Mouse (Mus musculus) limb, embryonic 14.5 days (tissue): ENCODE measurements at regions not wholly inside any gene's neighbourhood (a gene's known extent, or its start where the extent isn't known, plus 50 kb on each side); places are given as distances from the start of the nearest gene placed in this dataset.
A peak's percentile ranks its signal among the peaks of the same experiment; 100 is the strongest.
"Not testable (repeated sequence)": the region's sequence is repeated elsewhere in the genome, so short reads cannot be mapped to it uniquely, and the experiment has no call there.

ENCODE experiments used
- ATAC-seq: fragments of 200-750 bp; cut with Nextera tagmentation; 2 replicates; pipeline ENCODE4 v1.8.0; 2017; ENCODE audit warnings: low read depth, moderate number of reproducible peaks, moderate TSS enrichment; ENCODE audit not compliant: low FRiP score
- DNase-seq: peaks from one replicate; pipeline ENCODE4 v3.0.0-alpha.2; 2015; ENCODE audit warnings: low spot score
- H3K27ac ChIP-seq: fragments of 300-500 bp; sonication (generic); replicated peaks from 2 replicates; pipeline ENCODE4 v1.5.1; 2014; ENCODE audit warnings: low read depth, mild to moderate bottlenecking, low read length, moderate library complexity, mixed read lengths
- H3K27me3 ChIP-seq: fragments of 300-500 bp; sonication (generic); 2 replicates; pipeline ENCODE4 v1.6.1; 2014; ENCODE audit warnings: low read length, mixed read lengths; ENCODE audit not compliant: control insufficient read depth, insufficient read depth
- H3K36me3 ChIP-seq: fragments of 300-500 bp; sonication (generic); 2 replicates; pipeline ENCODE4 v1.6.1; 2014; ENCODE audit warnings: mild to moderate bottlenecking, low read length, moderate library complexity, mixed read lengths; ENCODE audit not compliant: control insufficient read depth, insufficient read depth
- H3K4me1 ChIP-seq: fragments of 300-500 bp; sonication (generic); 2 replicates; pipeline ENCODE4 v1.6.1; 2014; ENCODE audit warnings: antibody characterized with exemption, low read length, mixed read lengths; ENCODE audit not compliant: control insufficient read depth, insufficient read depth
- H3K4me2 ChIP-seq: fragments of 300-500 bp; sonication (generic); replicated peaks from 2 replicates; pipeline ENCODE4 v1.6.1; 2014; ENCODE audit warnings: low read depth, mild to moderate bottlenecking, low read length, moderate library complexity; ENCODE audit not compliant: severe bottlenecking
- H3K4me3 ChIP-seq: fragments of 300-500 bp; sonication (generic); replicated peaks from 2 replicates; pipeline ENCODE4 v1.5.1; 2014; ENCODE audit warnings: low read length
- H3K9ac ChIP-seq: fragments of 300-500 bp; sonication (generic); 2 replicates; pipeline ENCODE4 v1.6.1; 2014; ENCODE audit warnings: mild to moderate bottlenecking, low read depth, low read length, moderate library complexity; ENCODE audit not compliant: severe bottlenecking
- H3K9me3 ChIP-seq: fragments of 300-500 bp; sonication (generic); 2 replicates; pipeline ENCODE4 v1.6.1; 2016; ENCODE audit warnings: low read length; ENCODE audit not compliant: control insufficient read depth
- POLR2A ChIP-seq: fragments of 200-500 bp; IDR thresholded peaks from 2 replicates; pipeline ENCODE4 v1.8.0; 2012; ENCODE audit warnings: inconsistent platforms, mild to moderate bottlenecking, moderate library complexity, borderline replicate concordance; ENCODE audit not compliant: insufficient read depth, insufficient read length; ENCODE audit errors: extremely low read depth
- WGBS: fragments of 180-500 bp; shearing (Covaris S2); extraction: QIAGEN DNeasy Blood & Tissue Kit; methylation state at CpG from one replicate; pipeline ENCODE4 v1.1.7; 2014; 5-methylcytosine and 5-hydroxymethylcytosine counted together

- H3K9ac ChIP-seq, result no peak overlapping the region
- H3K27me3 ChIP-seq, result no peaks in the 10 kb centered on the region
- 31% methylated on average over 1 of the region's 1 CpGs for WGBS
- H3K36me3 ChIP-seq, result no peaks in the 10 kb centered on the region
- H3K27ac ChIP-seq, result no peak overlapping the region
- DNase-seq, result peak; percentile 7
- no peaks in the 10 kb centered on the region for H3K9me3 ChIP-seq
- H3K4me2 ChIP-seq, result no peak overlapping the region
- ATAC-seq, result no peak
- H3K4me3 ChIP-seq, result no peak overlapping the region
- no peak for TF ChIP-seq POLR2A
- H3K4me1 ChIP-seq, result 0 out of 2 replicates have a peak, but pooled peaks cover 4% of the 10 kb centered on the region
Observed at GRCm38 (mm10) chr8:28400141-28400540, 952.7 kb downstream of the Poteg start.

- Histone ChIP-seq H3K4me2 (no peak overlapping the region), H3K9ac (no peak overlapping the region), H3K4me3 (no peak overlapping the region), H3K27me3 (no peaks in the 10 kb centered on the region), H3K36me3 (no peaks in the 10 kb centered on the region), H3K27ac (no peak overlapping the region), H3K4me1 (no peaks in the 10 kb centered on the region), H3K9me3 (no peaks in the 10 kb centered on the region)
- no peak for TF ChIP-seq POLR2A
- ATAC-seq, result no peak; the same call in 1 of the 2 replicates
- whole genome bisulfite sequencing, result 69% methylated on average over 7 of the region's 7 CpGs
- DNase-seq, result no peak
Observed at GRCm38 (mm10) chr8:28427544-28428135, 980.2 kb downstream of the Poteg start.

GRCm38 (mm10) chr8:28473190-28473589 lies 1025.7 kb downstream of the Poteg start:
- no peaks in the 10 kb centered on the region for H3K4me1 ChIP-seq
- H3K9ac ChIP-seq, result no peak overlapping the region
- no peaks in the 10 kb centered on the region for H3K36me3 ChIP-seq
- H3K27me3 ChIP-seq, result no peaks in the 10 kb centered on the region
- 91% methylated on average over 2 of the region's 2 CpGs for WGBS
- ATAC-seq, result no peak
- TF ChIP-seq POLR2A, result no peak
- H3K27ac ChIP-seq, result no peak overlapping the region
- H3K4me3 ChIP-seq, result no peak overlapping the region
- no peak for DNase-seq
- no peak overlapping the region for H3K4me2 ChIP-seq
- no peaks in the 10 kb centered on the region for H3K9me3 ChIP-seq

- Histone ChIP-seq H3K4me2 (no peak overlapping the region), H3K36me3 (no peaks in the 10 kb centered on the region), H3K4me1 (no peaks in the 10 kb centered on the region), H3K27me3 (no peaks in the 10 kb centered on the region), H3K4me3 (no peak overlapping the region), H3K27ac (no peak overlapping the region), H3K9me3 (no peaks in the 10 kb centered on the region), H3K9ac (no peak overlapping the region)
- DNase-seq (peak; percentile 11), ATAC-seq (no peak)
- TF ChIP-seq POLR2A, result no peak
- WGBS, result 56% methylated on average over 3 of the region's 3 CpGs
Observed at GRCm38 (mm10) chr8:28487913-28488312, 1040.4 kb downstream of the Poteg start.

- Histone ChIP-seq H3K4me3 (no peak overlapping the region), H3K27ac (no peak overlapping the region), H3K36me3 (no peaks in the 10 kb centered on the region), H3K4me1 (no peaks in the 10 kb centered on the region), H3K4me2 (no peak overlapping the region), H3K9me3 (no peaks in the 10 kb centered on the region), H3K9ac (no peak overlapping the region), H3K27me3 (no peaks in the 10 kb centered on the region)
- DNase-seq (no peak), ATAC-seq (no peak)
- 77% methylated on average over 5 of the region's 5 CpGs for WGBS
- TF ChIP-seq POLR2A, result no peak
Observed at GRCm38 (mm10) chr8:28503488-28504319, 1056.2 kb downstream of the Poteg start.

GRCm38 (mm10) chr8:28523506-28523905 lies 1076.0 kb downstream of the Poteg start:
- WGBS, result 71% methylated on average over 1 of the region's 1 CpGs
- H3K4me1 ChIP-seq, result not testable (repeated sequence)

More at GRCm38 (mm10) chr8:28523506-28523905, 1076.0 kb downstream of the Poteg start:
- not testable (repeated sequence) for H3K36me3 ChIP-seq, H3K4me2 ChIP-seq, H3K4me3 ChIP-seq, H3K27me3 ChIP-seq, H3K9me3 ChIP-seq, ATAC-seq, H3K27ac ChIP-seq, H3K9ac ChIP-seq, DNase-seq
